Mouse (Mus musculus) heart, postnatal 0 days (tissue): ENCODE results near the gene Htr6. TPM values are rescaled to one million over a fixed set of nuclear protein-coding genes. Genes with fewer than 3 reads are reported as not detected.

Experiments
- ATAC-seq: fragments of 200-750 bp; cut with Nextera tagmentation; 2 replicates; pipeline ENCODE4 v1.8.0; 2017; ENCODE audit warnings: low read depth, moderate number of reproducible peaks, moderate library complexity; ENCODE audit not compliant: insufficient read depth
- DNase-seq: peaks from one replicate; pipeline ENCODE4 v3.0.0-alpha.2; 2016; ENCODE audit warnings: low spot score
- H3K27ac ChIP-seq: fragments of 300-500 bp; sonication (generic); 2 replicates; pipeline ENCODE4 v1.5.1; 2014; ENCODE audit warnings: low read depth, mild to moderate bottlenecking
- H3K27me3 ChIP-seq: fragments of 300-500 bp; sonication (generic); 2 replicates; pipeline ENCODE4 v1.6.1; 2014; ENCODE audit warnings: low read length, mixed read lengths; ENCODE audit not compliant: control insufficient read depth, insufficient read depth
- H3K36me3 ChIP-seq: fragments of 300-500 bp; sonication (generic); replicated peaks from 2 replicates; pipeline ENCODE4 v1.6.1; 2014; ENCODE audit warnings: low read length, mixed read lengths; ENCODE audit not compliant: control insufficient read depth, insufficient read depth
- H3K4me1 ChIP-seq: fragments of 300-500 bp; sonication (generic); 2 replicates; pipeline ENCODE4 v1.6.1; 2014; ENCODE audit warnings: antibody characterized with exemption; ENCODE audit not compliant: control insufficient read depth, insufficient read depth
- H3K4me2 ChIP-seq: fragments of 300-500 bp; sonication (generic); 2 replicates; pipeline ENCODE4 v1.6.1; 2014; ENCODE audit warnings: low read depth, mild to moderate bottlenecking, low read length, moderate library complexity
- H3K4me3 ChIP-seq: fragments of 300-500 bp; sonication (generic); 2 replicates; pipeline ENCODE4 v1.5.1; 2014; ENCODE audit warnings: low read depth, low read length
- H3K9ac ChIP-seq: fragments of 300-500 bp; sonication (generic); replicated peaks from 2 replicates; pipeline ENCODE4 v1.6.1; 2014; ENCODE audit warnings: low read depth, low read length, mixed read lengths
- H3K9me3 ChIP-seq: fragments of 300-500 bp; sonication (generic); replicated peaks from 2 replicates; pipeline ENCODE4 v1.6.1; 2016; ENCODE audit warnings: low read length; ENCODE audit not compliant: control insufficient read depth
- CTCF ChIP-seq: IDR thresholded peaks from 2 replicates; pipeline ENCODE4 v1.5.1; 2016; ENCODE audit warnings: antibody characterized with exemption, control low read depth, low read depth
- EP300 ChIP-seq: IDR thresholded peaks from 2 replicates; pipeline ENCODE4 v1.6.1; 2016; ENCODE audit warnings: antibody characterized with exemption, low read depth
- WGBS: fragments of 180-500 bp; shearing (Covaris S2); extraction: QIAGEN DNeasy Blood & Tissue Kit; methylation state at CpG from one replicate; pipeline ENCODE4 v1.1.7; 2014; 5-methylcytosine and 5-hydroxymethylcytosine counted together
- polyA plus RNA-seq: library from polyadenylated mRNA; unstranded; fragments of >200 nt; fragmentation: Nextera tagmentation; extraction: Ambion mirVana; gene quantifications from 2 replicates; pipeline ENCODE4 v1.2.1, GENCODE M21; 2015
- total RNA-seq: library from RNA; depleted of rRNA; stranded (reverse); fragments of >200 nt; gene quantifications from 2 replicates; pipeline ENCODE4 v1.2.3, GENCODE M21; 2014; ENCODE audit warnings: low replicate concordance; rRNA removed

Htr6 gene
- total and polyA plus RNA-seq, 2 experiments from 2014 or later, result not detected

DNA sequence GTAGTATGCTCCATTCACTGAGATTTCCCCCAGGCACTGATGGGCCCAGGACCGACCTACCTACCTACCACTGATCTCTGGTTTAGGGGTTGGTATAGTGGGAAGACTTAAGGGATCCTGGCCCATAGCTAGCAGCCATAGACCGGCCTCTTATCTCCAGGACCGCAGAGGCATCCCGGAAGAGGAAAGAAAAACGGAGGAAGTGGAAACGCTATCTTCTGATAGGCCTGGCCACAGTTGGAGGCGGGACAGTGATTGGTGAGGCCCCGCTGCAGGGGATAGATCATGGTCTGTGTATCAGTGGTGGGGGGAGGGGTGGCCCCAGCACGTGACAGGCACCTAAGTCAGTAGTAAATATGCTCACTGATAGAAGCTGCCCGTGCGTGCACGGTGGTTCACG, 56.0 kb downstream of the Htr6 start:
- Histone ChIP-seq H3K9ac (no peak overlapping the region), H3K27ac (no peak overlapping the region), H3K4me3 (no peak overlapping the region), H3K27me3 (no peaks in the 10 kb centered on the region), H3K4me2 (no peak overlapping the region), H3K9me3 (peaks cover 5% of the 10 kb centered on the region; the same call in 1 of the 2 replicates), H3K36me3 (no peaks in the 10 kb centered on the region), H3K4me1 (peaks cover 13% of the 10 kb centered on the region)
- 46% methylated on average over 13 of the region's 13 CpGs for WGBS
- ATAC-seq (no peak; the same call in 1 of the 2 replicates), DNase-seq (no peak)
- no peak for TF ChIP-seq CTCF
- no peak for TF ChIP-seq EP300

DNA sequence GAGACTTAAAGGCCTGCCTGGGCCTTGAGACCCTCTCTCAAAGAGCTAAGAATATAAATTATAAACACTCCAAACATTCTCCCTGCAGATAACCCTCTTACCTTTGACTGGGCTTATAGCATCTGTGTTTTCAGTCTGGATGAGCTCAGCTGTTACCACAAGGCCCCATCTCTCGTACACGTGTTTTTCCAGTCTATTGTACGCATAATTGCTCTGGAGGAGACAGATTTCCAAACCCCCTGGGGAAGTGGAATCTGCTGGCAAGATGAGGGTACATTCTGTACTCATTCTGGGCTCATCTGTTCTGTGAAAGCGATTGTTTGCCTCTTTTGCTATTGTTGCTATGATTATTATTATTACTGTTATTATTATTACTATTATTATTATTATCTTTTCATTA, 56.4 kb downstream of the Htr6 start:
- ATAC-seq, result no peak

DNA sequence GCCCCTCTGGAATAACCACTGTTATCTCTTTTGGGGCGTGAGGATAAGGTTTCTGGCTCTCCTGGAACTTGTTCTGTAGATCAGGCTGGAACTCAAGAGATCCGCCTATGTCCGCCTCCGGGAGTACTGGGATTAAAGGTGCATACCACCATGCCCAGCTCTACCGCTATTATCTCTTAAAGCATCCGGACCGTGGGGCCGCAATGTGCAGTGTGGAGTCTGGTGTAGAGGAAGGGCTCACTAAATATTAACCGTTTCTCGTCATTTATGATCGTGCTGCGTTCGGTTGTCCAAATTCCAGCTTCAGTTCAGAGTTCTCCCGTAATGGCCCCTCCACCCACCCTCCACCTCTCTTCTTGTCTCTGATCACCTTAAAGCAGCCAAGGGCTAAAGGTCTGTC, 57.0 kb downstream of the Htr6 start:
- Histone ChIP-seq H3K9me3 (peaks cover 6% of the 10 kb centered on the region; the same call in 1 of the 2 replicates), H3K36me3 (no peaks in the 10 kb centered on the region), H3K4me2 (no peak overlapping the region), H3K4me1 (peaks cover 13% of the 10 kb centered on the region), H3K4me3 (no peak overlapping the region), H3K27ac (no peak overlapping the region), H3K9ac (no peak overlapping the region), H3K27me3 (no peaks in the 10 kb centered on the region)
- ATAC-seq, result no peak
- WGBS, result 70% methylated on average over 14 of the region's 14 CpGs
- no peak for TF ChIP-seq CTCF
- no peak for DNase-seq

More for the DNA sequence above, 56.4 kb downstream of the Htr6 start:
- WGBS, result 74% methylated on average over 4 of the region's 4 CpGs
- DNase-seq, result no peak
- H3K27me3 ChIP-seq, result no peaks in the 10 kb centered on the region
- no peak overlapping the region for H3K9ac ChIP-seq
- no peak overlapping the region for H3K4me3 ChIP-seq
- no peak overlapping the region for H3K27ac ChIP-seq
- no peak overlapping the region for H3K4me2 ChIP-seq
- H3K36me3 ChIP-seq, result no peaks in the 10 kb centered on the region
- TF ChIP-seq EP300, result no peak
- TF ChIP-seq CTCF, result no peak
- peaks cover 13% of the 10 kb centered on the region for H3K4me1 ChIP-seq
- H3K9me3 ChIP-seq, result peaks cover 6% of the 10 kb centered on the region; the same call in 1 of the 2 replicates

DNA sequence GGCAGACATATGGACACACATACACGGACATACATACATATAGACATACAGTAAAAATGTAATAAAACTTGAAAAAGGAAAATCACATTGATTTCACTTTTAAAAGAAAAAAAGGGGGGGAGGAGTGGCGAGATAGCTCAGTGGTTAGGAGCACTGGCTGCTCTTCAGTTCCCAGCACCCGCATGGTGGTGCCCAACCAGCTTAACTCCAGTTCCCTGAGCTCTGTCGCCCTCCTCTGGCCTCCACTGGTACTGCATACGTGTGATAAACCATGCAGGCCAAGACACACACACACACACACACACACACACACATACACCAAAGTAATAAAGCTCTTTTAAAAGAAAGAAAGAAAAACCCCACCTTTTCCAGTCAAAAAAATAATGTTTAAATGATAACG, 60.6 kb downstream of the Htr6 start:
- TF ChIP-seq EP300, result no peak
- peak; percentile 25; the same call in 1 of the 2 replicates for TF ChIP-seq CTCF
- H3K27me3 ChIP-seq, result no peaks in the 10 kb centered on the region
- no peak overlapping the region for H3K27ac ChIP-seq
- H3K4me1 ChIP-seq, result peaks cover 2% of the 10 kb centered on the region; the same call in 1 of the 2 replicates
- ATAC-seq (no peak), DNase-seq (no peak)
- no peak overlapping the region for H3K4me2 ChIP-seq
- H3K36me3 ChIP-seq, result no peaks in the 10 kb centered on the region
- no peak overlapping the region for H3K4me3 ChIP-seq
- no peak overlapping the region for H3K9ac ChIP-seq
- H3K9me3 ChIP-seq, result peaks cover 6% of the 10 kb centered on the region; the same call in 1 of the 2 replicates
- 81% methylated on average over 6 of the region's 6 CpGs for WGBS

DNA sequence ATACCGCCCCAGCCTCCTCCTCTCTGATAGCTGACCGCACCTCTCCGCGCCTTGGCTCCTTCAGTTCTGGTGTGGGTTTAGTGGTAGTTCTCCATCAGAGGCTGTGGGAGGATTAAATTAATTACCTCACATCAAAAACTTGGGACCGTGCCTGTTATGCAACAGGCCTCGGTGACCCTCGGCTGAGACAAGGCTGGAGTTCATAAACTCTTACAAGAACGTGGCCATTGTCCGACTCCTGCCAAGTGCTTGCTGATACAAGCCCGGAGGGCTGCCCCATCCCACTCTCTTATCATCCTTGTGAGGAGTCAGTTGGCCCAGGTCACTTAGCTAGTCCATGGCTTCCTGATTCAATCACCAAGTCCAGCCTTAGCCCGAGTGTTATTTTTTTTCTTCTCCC, 62.1 kb downstream of the Htr6 start:
- DNase-seq, result no peak
- H3K27ac ChIP-seq, result no peak overlapping the region
- H3K9me3 ChIP-seq, result peaks cover 6% of the 10 kb centered on the region; the same call in 1 of the 2 replicates
- H3K4me2 ChIP-seq, result no peak overlapping the region
- no peak for TF ChIP-seq CTCF
- TF ChIP-seq EP300, result no peak
- no peak for ATAC-seq
- no peak overlapping the region for H3K9ac ChIP-seq
- WGBS, result 66% methylated on average over 11 of the region's 11 CpGs
- no peaks in the 10 kb centered on the region for H3K36me3 ChIP-seq
- H3K27me3 ChIP-seq, result no peaks in the 10 kb centered on the region
- H3K4me3 ChIP-seq, result no peak overlapping the region
- H3K4me1 ChIP-seq, result no peaks in the 10 kb centered on the region

DNA sequence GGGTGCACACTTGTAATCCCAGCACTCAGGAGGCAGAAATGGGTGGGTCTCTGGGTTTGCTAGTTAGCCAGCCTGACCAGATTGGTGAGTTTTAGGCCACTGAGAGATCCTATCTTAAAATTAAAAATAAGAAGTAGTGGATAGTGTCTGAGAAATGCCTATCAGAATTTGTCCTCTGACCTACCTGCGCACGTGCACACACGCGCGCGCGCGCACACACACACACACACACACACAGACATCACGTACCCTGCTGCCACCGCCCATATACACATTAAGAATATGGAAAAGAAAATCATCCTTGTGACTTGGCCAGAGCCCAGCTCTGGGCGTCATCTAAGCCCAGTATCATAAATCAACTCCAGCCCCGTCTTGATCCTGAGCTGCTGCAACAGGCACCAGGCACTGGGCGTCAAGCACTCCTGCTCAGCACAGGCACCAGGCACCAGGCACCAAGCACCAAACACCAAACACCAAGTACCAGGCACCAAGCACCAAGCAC, 64.1 kb downstream of the Htr6 start:
- Histone ChIP-seq H3K4me1 (no peaks in the 10 kb centered on the region), H3K9ac (no peak overlapping the region), H3K36me3 (no peaks in the 10 kb centered on the region), H3K4me3 (no peak overlapping the region), H3K4me2 (no peak overlapping the region), H3K27ac (no peak overlapping the region), H3K9me3 (peaks cover 6% of the 10 kb centered on the region; the same call in 1 of the 2 replicates), H3K27me3 (no peaks in the 10 kb centered on the region)
- 93% methylated on average over 13 of the region's 13 CpGs for WGBS
- TF ChIP-seq EP300 (no peak), CTCF (no peak)
- ATAC-seq, result no peak
- no peak for DNase-seq

Other genes starting within 250 kb of the Htr6 start
- gene Pla2g5, start 212.1 kb downstream of the Htr6 start, total RNA-seq, result 1.6 and 9.2 TPM in 2 replicates
- 4.7 and 6.2 TPM in 2 replicates for gene Pla2g5, start 212.1 kb downstream of the Htr6 start, polyA plus RNA-seq
- gene Gm13030, start 201.6 kb downstream of the Htr6 start, total RNA-seq, result not detected in 2 replicates
- not detected in 2 replicates for gene Gm13030, start 201.6 kb downstream of the Htr6 start, polyA plus RNA-seq
- gene Pla2g2e, start 197.6 kb downstream of the Htr6 start, total RNA-seq, result not detected in 2 replicates
- 0.15 and 0.30 TPM in 2 replicates for gene Pla2g2e, start 197.6 kb downstream of the Htr6 start, polyA plus RNA-seq
- 5.8 and 12.4 TPM in 2 replicates for gene Otud3, start 161.6 kb downstream of the Htr6 start, total RNA-seq
- gene Otud3, start 161.6 kb downstream of the Htr6 start, polyA plus RNA-seq, result 3.5 and 4.1 TPM in 2 replicates
- not detected in 2 replicates for gene Rnf186, start 108.5 kb downstream of the Htr6 start, total RNA-seq
- gene Rnf186, start 108.5 kb downstream of the Htr6 start, polyA plus RNA-seq, result 0.10 TPM in 1 of 2 replicates, not detected in the other
- gene Tmco4, start 102.7 kb downstream of the Htr6 start, total RNA-seq, result 16.9 and 18.8 TPM in 2 replicates
- 6.2 and 7.7 TPM in 2 replicates for gene Tmco4, start 102.7 kb downstream of the Htr6 start, polyA plus RNA-seq
- 33.2 and 55.8 TPM in 2 replicates for gene Nbl1, start 17.4 kb upstream of the Htr6 start, total RNA-seq
- gene Nbl1, start 17.4 kb upstream of the Htr6 start, polyA plus RNA-seq, result 14.2 and 16.8 TPM in 2 replicates
- 29.2 and 33.2 TPM in 2 replicates for gene Minos1, start 55.5 kb upstream of the Htr6 start, total RNA-seq
- 1,270 and 1,334 TPM in 2 replicates for gene Minos1, start 55.5 kb upstream of the Htr6 start, polyA plus RNA-seq
- gene Capzb, start 117.3 kb upstream of the Htr6 start, total RNA-seq, result 131 and 177 TPM in 2 replicates
- gene Capzb, start 117.3 kb upstream of the Htr6 start, polyA plus RNA-seq, result 355 and 363 TPM in 2 replicates
- gene Pqlc2, start 235.1 kb upstream of the Htr6 start, total RNA-seq, result 6.8 and 20.6 TPM in 2 replicates
- gene Pqlc2, start 235.1 kb upstream of the Htr6 start, polyA plus RNA-seq, result 7.7 and 8.3 TPM in 2 replicates
- gene Akr7a5, start 235.2 kb upstream of the Htr6 start, total RNA-seq, result 62.5 and 67.1 TPM in 2 replicates
- gene Akr7a5, start 235.2 kb upstream of the Htr6 start, polyA plus RNA-seq, result 65.3 and 66.4 TPM in 2 replicates